Mouse (Mus musculus) kidney, postnatal 14 days (tissue): ENCODE measurements at regions not wholly inside any gene's neighbourhood (a gene's known extent, or its start where the extent isn't known, plus 50 kb on each side); places are given as distances from the start of the nearest gene placed in this dataset.

Experiments used
- DNase-seq: peaks from one replicate; pipeline ENCODE4 v3.0.0; 2022; ENCODE audit warnings: mixed read lengths

DNA sequence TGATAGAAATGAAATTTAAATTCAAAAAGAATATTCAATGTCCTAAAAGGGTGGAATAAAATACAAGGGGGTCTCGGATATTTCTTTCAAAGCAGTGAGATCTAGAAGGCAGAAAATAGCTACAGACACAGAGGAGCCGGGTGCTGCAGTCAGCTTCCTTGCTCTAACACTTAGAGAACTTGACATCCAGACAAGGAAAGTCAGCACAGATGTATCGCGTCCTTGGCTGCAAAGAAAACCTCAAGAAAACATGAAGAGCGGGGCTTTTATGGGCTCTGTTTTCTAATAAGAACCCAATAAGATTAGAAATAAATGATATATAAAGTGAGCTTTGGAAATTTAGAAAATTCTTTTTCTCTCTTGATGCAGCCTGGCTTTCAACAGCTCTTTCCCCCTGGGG lies 53.1 kb upstream of the Glis3 start:
- no peak for DNase-seq

DNA sequence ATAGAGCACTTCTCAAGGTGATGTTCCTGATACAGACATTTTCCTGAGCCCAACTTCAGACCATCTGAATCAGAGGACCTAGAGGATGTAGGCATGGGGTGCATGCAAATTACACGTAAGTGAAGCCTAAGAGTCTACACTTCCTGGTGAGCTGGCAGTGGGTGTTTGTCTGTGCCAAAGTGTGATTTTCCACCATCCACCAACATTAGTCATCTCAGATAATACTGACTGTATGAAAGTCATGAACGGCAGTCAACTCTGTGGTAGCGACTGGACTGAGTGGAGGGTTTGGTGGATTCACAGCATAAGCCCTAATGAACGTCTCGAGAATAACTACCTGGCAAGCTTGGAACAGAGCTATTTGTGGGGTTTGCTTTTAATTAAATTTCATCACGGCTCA lies 53.9 kb upstream of the Glis3 start:
- no peak for DNase-seq

DNA sequence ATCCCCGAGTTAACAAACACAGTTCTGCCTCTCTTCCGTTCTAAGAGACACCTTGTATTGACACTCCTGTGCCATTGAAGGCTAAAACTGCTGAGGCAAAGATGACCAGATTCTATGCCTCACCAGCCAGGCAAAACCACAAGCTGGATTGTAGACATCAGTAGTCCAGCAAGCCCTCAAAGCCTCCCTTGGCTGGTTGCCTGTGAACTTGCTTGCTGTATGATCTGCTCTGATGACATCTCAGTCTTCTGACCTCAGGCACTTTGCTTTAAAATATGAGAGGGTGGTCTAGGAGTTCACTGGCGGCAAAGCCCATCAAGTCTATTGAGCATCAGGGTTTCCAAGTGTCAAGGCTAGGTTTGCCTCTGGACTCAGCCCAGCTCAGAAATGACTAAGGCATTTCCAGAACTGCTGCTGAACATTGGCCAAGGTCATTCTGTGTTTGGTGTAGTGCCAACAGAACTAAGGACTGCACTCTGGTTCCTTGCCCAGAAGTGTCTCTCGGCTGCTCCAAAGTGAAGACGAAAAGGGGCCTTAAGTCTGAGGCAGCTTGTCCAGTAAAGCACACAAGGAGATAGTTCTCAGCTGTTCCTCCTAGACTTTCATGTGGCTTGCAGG lies 63.4 kb upstream of the Glis3 start:
- DNase-seq: peak; percentile 88

DNA sequence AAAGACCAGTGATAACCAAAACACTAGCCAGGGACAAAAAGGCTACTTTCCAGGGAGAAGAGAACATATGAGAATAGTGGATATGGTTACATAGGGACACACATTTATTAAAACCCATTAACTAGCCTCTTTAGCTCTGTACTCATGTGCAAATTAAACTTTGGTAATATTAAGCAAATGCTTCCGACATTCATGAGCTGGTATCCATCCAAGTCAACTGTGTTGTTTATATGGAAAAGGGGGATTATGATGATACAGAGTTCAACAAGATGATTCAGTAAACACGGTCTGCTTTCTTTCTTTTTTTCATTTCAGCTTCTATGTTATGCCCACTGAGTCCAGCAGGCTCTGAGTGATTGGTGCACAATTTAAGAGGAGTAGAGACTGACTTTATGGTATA lies 65.2 kb upstream of the Glis3 start:
- no peak for DNase-seq

DNA sequence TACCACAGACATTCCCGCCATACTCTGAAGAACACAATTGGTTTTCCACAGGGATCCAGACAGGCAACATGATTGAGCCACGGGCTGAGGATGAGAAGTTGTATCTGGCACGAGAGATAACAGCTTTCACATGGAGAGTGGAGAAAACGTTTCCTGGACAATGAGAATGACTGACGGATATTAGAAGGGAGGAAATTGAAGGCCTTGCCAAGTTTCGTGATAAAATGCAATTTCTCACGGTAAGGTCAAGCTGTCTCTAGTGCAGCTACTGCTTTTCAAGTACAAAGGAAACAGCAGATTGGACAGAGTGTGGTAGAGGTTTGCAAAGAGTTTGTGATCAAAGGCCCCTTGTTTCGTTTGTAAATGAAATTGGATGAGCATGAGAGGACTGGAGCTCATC lies 65.7 kb upstream of the Glis3 start:
- DNase-seq: no peak

DNA sequence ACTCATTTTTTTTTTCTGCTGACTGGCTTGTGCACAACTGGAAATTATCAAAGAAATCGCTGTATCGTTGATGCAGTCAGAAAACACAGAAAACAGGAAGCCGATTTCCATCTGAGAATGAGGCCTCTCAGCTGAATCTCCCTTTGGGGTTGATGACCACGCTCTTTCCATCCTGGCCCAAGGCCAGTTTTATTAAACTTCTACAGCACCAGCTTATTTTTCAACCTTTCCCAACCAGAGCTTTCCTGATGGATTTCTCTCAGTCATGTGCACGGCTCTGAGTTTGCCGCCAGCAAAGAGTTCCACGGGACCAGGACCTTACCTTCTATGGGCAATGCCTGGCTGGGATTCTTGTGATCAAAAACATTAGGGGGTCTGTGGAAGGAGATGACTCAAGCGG lies 71.2 kb upstream of the Glis3 start:
- DNase-seq: peak; percentile 56

DNA sequence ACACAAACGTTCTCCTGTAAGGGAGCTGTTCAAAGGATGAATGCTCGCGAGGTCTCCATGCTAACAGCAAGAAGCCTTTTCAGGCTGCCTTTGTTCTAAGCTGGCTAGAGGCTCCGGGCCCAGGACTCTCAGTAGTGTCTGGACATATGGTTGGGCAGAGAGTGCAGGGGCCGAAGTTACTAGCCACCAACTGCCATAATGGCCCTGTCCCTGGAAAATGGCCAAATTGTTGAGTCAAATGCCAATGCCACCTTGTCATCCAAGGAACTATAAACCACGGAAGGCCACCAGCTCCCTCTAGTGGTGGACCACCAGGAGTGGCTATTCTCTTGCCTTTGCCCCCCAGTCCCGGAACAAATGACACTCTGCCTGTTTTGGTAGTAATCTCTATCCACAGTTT lies 76.0 kb upstream of the Slc1a1 start:
- DNase-seq: peak; percentile 66

DNA sequence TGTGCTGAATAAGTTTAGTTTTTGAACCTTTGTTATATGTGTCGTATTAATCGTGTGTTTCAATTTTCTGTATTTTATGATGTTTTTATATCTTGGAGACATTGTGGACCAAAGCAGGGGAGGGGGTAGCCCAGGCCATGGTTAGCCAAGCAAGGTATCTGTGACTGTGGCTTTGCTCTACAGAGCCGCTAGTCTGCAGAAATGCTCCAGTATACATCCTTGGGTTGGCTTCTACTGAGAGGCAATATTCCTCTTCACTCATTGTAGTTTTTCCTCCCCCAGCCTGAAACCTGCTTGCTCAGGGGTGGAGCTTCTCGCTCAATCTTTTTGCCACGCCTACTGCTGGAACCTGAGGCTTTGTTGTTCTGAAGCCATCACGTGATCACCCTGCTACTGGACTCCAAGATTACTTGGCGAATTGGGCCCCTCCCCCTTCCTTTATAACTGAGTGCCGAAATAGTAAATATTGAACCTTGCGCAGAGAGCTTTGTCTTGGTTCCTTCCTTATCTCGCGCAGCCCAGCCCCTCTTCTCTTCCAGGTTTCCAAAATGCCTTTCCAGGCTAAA lies 70.0 kb upstream of the Slc1a1 start:
- DNase-seq: no peak

DNA sequence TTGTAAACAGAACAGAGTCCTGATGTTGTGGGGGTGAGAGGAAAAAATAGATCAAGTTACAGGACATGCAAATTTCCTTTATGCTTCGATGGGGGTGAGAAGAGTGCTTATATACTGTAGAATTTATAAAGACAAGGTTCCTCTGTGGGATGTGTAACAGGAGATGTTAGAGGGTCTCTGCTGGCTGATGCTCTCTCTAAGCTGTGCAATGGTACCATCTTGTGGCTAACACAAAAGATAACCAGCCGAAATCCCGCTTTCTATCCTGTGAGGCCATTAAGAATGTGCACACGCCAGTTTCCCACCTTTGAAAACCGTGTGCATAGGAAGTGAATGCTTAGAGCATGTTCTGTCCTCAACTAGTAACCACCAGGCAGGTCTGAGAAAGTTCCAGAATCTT lies 66.6 kb upstream of the Slc1a1 start:
- DNase-seq: no peak

DNA sequence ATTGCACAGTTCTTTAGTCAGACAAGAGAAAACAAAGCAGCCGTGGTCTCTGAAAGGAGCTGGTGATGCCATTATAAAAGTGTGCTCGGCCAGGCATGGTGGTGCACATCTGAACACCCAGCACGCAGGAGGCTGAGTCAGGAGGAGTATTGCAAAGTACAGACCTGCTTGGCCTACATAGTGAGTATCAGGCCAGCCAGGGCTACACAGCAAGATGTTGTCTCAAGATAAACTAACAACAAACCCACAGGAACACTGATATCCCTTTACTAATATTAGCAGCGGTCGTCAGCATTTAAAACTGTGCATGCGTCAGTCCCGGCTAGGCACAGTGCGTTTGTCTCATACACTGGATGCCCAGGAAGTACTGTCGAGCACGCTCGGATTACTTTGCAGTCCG lies 64.4 kb upstream of the Slc1a1 start:
- no peak for DNase-seq

DNA sequence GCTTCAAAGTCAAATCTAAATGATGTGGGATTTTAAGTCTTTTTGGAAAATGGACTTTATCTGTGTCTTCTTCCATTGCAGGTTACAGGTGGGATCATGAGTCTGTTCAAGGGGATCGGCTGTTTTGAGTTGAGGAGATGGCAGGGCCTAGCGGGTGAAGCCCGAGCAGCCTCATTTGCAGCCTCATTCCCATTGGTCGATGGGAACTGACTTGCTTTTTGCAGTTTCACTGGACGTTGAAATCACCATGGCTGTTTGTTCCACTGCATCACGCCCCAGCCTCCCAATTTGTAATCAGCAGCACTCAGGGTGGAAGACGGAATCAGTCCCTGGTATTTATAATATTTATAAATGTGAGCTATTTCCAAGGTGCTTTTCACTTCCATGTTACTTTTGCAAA lies 63.0 kb upstream of the Slc1a1 start:
- DNase-seq: no peak

DNA sequence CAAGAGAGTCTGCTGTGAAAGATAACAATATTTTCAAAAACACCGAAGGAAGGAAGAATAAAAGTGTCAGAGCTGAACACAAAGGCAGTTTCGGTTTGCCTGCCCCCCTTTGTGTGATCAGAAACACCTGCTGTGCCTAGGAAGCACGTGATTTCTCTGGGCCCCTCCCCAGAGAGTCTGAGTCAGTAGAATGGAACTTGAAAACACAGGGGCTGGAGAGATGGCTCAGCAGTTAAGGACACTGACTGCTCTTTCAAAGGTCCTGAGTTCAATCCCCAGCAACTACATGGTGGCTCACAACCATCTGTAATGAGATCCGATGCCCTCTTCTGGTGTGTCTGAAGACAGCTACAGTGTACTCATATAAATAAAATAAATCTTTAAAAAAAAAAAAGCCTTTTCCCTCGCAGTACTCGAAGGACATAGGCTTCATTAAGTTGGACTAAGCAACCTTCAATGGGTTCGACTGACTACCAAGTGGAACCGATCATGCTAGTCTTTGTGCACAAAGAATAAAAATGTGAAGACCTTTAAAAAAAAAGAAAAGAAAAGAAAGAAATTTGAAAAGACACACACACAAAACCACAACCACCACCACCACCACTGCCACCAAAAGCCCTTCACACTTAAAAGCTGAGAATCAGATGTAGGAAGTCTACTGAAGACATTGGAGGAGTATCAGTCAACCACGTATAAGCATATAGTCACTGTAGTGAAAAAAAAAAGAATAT lies 61.8 kb upstream of the Slc1a1 start:
- DNase-seq: no peak

DNA sequence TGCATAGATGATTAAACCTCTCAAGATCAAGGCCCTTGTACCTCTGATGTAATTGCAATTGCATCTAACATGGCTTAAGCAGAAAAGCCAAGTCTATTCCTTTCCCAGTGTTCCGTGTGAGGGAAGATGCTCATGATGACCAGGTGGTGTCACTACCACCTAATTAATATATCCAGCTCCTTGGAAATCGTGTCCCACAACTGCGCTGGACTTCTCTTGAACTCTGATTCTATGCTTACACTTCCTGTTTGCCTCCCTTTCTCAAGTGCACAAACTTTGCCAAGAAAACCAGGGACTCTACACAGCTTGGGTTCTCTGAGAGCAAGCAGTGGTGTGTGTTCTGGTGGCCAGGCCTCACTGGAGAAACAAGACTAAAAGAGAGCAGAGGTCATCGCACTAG lies 58.0 kb upstream of the Slc1a1 start:
- DNase-seq: peak; percentile 55

DNA sequence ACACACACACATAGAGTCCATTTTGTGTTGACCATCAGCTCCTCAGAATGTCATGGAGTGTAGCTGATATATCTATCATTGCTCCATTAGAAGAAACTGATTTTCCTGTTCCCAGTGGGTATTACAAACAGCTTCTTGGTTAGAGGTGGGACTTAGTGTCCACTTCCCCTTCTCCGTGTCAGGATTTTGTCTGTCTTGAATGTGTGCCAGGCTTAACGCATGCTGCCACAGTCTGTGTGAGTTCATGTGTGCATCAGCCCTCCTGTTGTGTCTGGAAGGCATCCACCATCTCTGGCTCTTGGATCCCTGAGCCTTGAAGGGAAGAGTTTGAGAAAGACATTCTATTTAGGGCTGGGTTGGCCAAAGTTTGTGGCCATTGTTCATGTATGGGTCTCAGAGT lies 57.2 kb upstream of the Slc1a1 start:
- no peak for DNase-seq

DNA sequence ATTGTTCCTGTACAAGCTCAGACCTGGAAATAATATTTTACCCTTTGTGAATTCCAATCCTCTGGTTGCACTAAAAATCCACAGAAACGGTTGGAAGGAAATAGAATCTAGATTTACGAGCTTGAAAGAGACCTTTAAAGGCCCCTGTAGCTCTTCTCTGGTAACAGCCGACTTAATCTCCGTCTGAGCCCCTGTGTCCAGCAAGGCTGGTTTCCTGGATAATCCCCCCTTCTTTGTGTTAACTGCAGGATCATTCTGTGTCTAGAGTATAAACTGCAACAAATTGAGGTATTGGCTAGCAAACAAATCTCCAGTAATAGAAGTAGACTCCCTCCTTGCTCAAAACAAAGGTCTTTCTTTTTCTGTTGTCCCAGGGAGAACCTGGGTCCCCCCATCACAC lies 56.5 kb upstream of the Slc1a1 start:
- DNase-seq: no peak

DNA sequence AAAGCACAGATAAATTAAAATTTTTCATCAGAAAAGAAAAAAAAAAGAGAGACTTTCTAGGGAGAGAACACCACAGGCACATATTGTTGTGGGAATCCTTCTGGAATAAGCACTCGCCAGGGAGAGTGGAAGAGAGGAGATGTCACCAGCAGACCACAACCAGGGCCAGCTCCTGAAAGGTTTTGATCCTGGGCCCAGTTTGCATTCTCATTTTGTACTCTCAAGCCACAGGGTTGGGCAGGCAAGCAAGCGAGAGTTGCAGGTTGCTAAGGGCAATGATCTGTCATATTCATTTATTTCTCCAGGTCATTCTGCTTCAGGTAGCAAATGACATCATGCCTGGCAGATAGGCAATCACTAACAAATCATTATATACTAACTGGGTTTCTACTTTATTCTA lies 52.9 kb upstream of the Slc1a1 start:
- DNase-seq: no peak
